Mouse (Mus musculus) spleen, adult 2 months (tissue): ENCODE data around the gene Bcor. TPM values are rescaled to one million over a fixed set of nuclear protein-coding genes. Genes with fewer than 3 reads are reported as not detected.

ENCODE experiments used
- DNase-seq, 2 experiments: peaks; one replicate each; pipeline versions ENCODE4 v3.0.0 to v3.0.0-alpha.2; 2012 to 2021; ENCODE audit warnings: low spot score in 2 of 2, low read depth in 1 of 2
- H3K27ac ChIP-seq: fragments of 200-500 bp; 2 replicates; pipeline ENCODE4 v1.5.1; 2012; ENCODE audit warnings: low read length, inconsistent platforms; ENCODE audit not compliant: insufficient read depth
- H3K27me3 ChIP-seq: fragments of 200-500 bp; 2 replicates; pipeline ENCODE4 v1.6.1; 2012; ENCODE audit warnings: mild to moderate bottlenecking, moderate library complexity, low read length, inconsistent platforms; ENCODE audit not compliant: control insufficient read depth, insufficient read depth
- H3K36me3 ChIP-seq: fragments of 200-500 bp; 2 replicates; pipeline ENCODE4 v1.6.1; 2012; ENCODE audit warnings: mild to moderate bottlenecking, low read length, inconsistent platforms; ENCODE audit not compliant: control insufficient read depth, insufficient read depth
- H3K4me1 ChIP-seq: fragments of 200-500 bp; 2 replicates; pipeline ENCODE4 v1.6.1; 2011; ENCODE audit warnings: inconsistent platforms; ENCODE audit not compliant: control insufficient read depth, insufficient read depth, insufficient read length
- H3K4me3 ChIP-seq: fragments of 200-500 bp; 2 replicates; pipeline ENCODE4 v1.5.1; 2011; ENCODE audit warnings: mild to moderate bottlenecking, inconsistent platforms; ENCODE audit not compliant: insufficient read depth, insufficient read length; ENCODE audit errors: extremely low read depth
- CTCF ChIP-seq: fragments of 200-500 bp; IDR thresholded peaks from 2 replicates; pipeline ENCODE4 v1.5.1; 2011; ENCODE audit warnings: mild to moderate bottlenecking, inconsistent platforms; ENCODE audit not compliant: insufficient read depth, insufficient read length, insufficient replicate concordance; ENCODE audit errors: extremely low read depth
- POLR2A ChIP-seq: fragments of 200-500 bp; IDR thresholded peaks from 2 replicates; pipeline ENCODE4 v1.6.1; 2011; ENCODE audit warnings: low read depth, low read length, inconsistent platforms
- WGBS: fragments of 180-500 bp; shearing (Covaris S2); methylation state at CpG from one replicate; pipeline ENCODE4 v1.1.7; 2018; 5-methylcytosine and 5-hydroxymethylcytosine counted together
- polyA plus RNA-seq: library from polyadenylated mRNA; depleted of rRNA; stranded (reverse); fragments of >200 nt; gene quantifications from 2 replicates; pipeline ENCODE4 v1.2.3, GENCODE M21; 2012

The Bcor gene
- polyA plus RNA-seq, 1 experiment, result 12.8 TPM

DNA sequence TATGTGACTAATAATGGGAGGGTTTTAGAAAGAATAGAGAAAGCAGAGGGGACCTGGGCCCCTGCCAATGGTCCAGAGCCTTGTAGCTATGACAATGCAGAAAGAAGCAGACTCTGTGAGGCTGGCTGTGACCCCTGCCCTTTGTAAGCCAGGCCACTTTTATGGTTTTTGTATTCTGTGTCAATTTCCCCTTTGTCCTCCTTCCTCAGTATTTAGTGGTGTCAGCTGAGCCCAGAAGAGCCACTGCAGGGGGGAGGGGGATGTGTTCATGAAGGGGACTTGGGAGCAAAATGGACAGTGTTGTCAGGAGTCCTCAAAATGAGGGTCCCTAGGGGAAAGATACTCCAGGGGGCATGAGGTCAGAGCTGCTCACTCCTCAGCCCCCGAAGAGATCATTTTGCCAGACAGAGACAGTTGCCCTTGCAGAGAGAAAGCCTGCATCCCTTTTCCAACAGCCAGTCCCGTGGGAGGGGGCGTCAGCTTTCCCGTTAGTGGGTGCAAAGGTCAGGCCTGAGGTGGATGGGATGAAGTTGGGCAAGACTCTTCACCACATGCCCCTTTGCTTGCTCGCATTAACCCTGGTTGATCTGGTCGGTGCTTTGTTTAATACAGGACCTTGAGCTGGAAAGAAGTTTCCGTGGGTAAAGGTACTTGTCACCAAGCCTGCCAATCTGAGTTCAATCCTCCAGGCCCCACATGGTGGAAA is 171.8 kb downstream of the Bcor start:
- no peak for DNase-seq
- whole genome bisulfite sequencing, result 81% methylated on average over 7 of the region's 7 CpGs

DNA sequence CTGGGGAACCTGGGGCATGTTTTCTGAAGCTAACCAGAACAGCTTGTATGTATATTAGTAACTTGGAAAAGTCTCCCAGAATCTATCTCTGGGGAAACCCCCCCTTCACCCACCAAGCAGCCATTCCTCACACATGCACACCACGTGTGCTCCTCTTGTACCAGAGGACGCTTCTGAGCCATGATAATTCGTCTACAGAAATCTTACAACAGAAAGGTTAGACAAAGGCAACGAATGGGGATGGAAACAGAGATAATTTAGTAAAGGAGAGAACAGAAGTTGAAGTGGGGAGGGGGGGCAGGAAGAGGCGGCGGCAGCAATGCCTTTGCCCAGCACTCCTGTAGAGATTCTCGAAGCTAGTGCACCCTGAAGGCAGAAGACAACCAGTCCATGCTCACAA is 172.6 kb downstream of the Bcor start:
- H3K4me1 ChIP-seq, result no peaks in the 10 kb centered on the region
- WGBS, result 49% methylated on average over 7 of the region's 7 CpGs

More for the DNA sequence above, 171.8 kb downstream of the Bcor start:
- H3K27me3 ChIP-seq, result no peaks in the 10 kb centered on the region
- H3K4me1 ChIP-seq, result no peaks in the 10 kb centered on the region
- no peak overlapping the region for H3K27ac ChIP-seq
- no peak for TF ChIP-seq CTCF
- TF ChIP-seq POLR2A, result no peak
- no peaks in the 10 kb centered on the region for H3K36me3 ChIP-seq
- H3K4me3 ChIP-seq, result no peak overlapping the region

More for the DNA sequence above, 172.6 kb downstream of the Bcor start:
- H3K36me3 ChIP-seq, result no peaks in the 10 kb centered on the region
- no peaks in the 10 kb centered on the region for H3K27me3 ChIP-seq
- no peak for DNase-seq
- H3K27ac ChIP-seq, result no peak overlapping the region
- no peak for TF ChIP-seq POLR2A
- TF ChIP-seq CTCF, result no peak
- H3K4me3 ChIP-seq, result no peak overlapping the region
